Mouse (Mus musculus): ENCODE results near the gene Gm10424.
"Not testable (repeated sequence)": the region's sequence is repeated elsewhere in the genome, so short reads cannot be mapped to it uniquely, and the experiment has no call there.

Gene Gm10424

GRCm38 (mm10) chr5:95272668-95273067 lies at the start of gene Gm10424:
Gene Gm10424 (minus strand): TSS chr5:95272768.
- DNase-seq = not testable (repeated sequence)

DNA sequence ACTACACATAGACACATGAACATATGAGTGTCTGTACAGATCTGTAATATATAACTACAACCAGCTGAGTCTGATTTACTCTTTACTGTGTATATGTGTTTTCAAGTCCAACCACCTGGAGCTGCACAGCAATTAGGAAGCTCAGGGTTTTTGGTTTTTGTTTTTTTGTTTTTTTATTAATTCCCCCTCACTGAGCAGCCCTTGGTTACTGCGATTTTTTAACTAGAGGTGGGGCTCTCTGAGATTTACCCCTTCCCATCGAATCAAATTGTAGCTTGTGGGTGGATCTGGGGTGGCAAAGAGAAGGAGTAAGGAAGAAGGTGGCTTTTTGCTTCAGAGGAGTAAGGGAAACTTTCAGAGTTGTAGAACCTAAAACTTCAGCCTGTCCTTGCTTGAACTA lies 33.0 kb upstream of the Gm10424 start, which contains the start of gene Gm3259:
Gm3259 (plus strand) TSS at position 301 of the 400 bp plus-strand sequence.
- not testable (repeated sequence) for DNase-seq

All from cerebellum, adult 9-11 months (tissue).